Mouse (Mus musculus) olfactory bulb, adult 2 months (tissue): Measurements from ENCODE around the gene Rcor1.

Experiments used
- CTCF ChIP-seq: fragments of 200-500 bp; IDR thresholded peaks from 2 replicates; pipeline ENCODE4 v1.5.1; 2012; ENCODE audit warnings: low read depth, mild to moderate bottlenecking, low read length, moderate library complexity; ENCODE audit not compliant: insufficient read depth
- POLR2A ChIP-seq: fragments of 200-500 bp; IDR thresholded peaks from 2 replicates; pipeline ENCODE4 v1.6.1; 2012; ENCODE audit warnings: mild to moderate bottlenecking, low read depth, low read length, moderate library complexity; ENCODE audit not compliant: insufficient read depth

DNA sequence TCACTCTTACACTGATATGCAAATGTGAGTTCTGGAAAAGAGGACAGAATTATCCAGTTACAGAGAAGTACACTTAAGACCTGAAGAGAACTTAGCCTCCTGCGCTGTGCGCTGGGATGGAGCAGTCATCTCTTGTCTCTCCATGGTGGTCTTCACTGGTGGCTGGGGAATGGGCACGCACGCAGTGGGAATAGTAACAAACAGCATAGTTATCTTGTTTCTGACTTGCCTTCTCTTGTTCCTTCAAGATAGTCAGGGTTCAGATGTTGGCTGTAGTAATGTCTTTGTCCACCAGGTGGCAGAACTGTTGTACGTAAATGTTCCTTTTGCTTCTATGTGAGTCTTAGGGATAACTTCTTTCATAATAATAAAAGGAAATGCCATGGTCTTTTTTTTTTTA, 49.0 kb downstream of the Rcor1 start:
- TF ChIP-seq POLR2A (no peak), CTCF (no peak; the same call in 1 of the 2 replicates)
